Mouse (Mus musculus): ENCODE results near the gene Pcolce. TPM values are rescaled to one million over a fixed set of nuclear protein-coding genes. Genes with fewer than 3 reads are reported as not detected.

The Pcolce gene
- polyA plus RNA-seq, 1 experiment from 2014 or later, result 97.6 TPM

GRCm38 (mm10) chr5:137570691-137571586 is 42.6 kb downstream of the Pcolce start:
- no peak overlapping the region for H3K4me3 ChIP-seq (ENCODE audit: low read length)
- no peaks in the 10 kb centered on the region for H3K36me3 ChIP-seq (ENCODE audit: control insufficient read depth, insufficient read depth, low read length)
- 77% methylated on average over 17 of the region's 17 CpGs for WGBS
- H3K9ac ChIP-seq (ENCODE audit: low read depth, low read length), result no peak overlapping the region
- H3K27ac ChIP-seq (ENCODE audit: low read depth, low read length), result no peak overlapping the region
- ATAC-seq (ENCODE audit: low FRiP score, low TSS enrichment), result no peak
- H3K4me2 ChIP-seq (replicated peaks; ENCODE audit: low read depth, low read length), result no peak overlapping the region
- peaks cover 3% of the 10 kb centered on the region; the same call in 1 of the 2 replicates for H3K27me3 ChIP-seq (ENCODE audit: control insufficient read depth, insufficient read depth, low read length)
- peaks cover 2% of the 10 kb centered on the region; the same call in 1 of the 2 replicates for H3K9me3 ChIP-seq (ENCODE audit: control insufficient read depth, low read length)
- no peaks in the 10 kb centered on the region for H3K4me1 ChIP-seq (ENCODE audit: control insufficient read depth, insufficient read depth, low read length)

GRCm38 (mm10) chr5:137570181-137570580 is 43.4 kb downstream of the Pcolce start:
- H3K36me3 ChIP-seq (ENCODE audit: control insufficient read depth, insufficient read depth, low read length), result no peaks in the 10 kb centered on the region
- H3K4me1 ChIP-seq (ENCODE audit: control insufficient read depth, insufficient read depth, low read length), result no peaks in the 10 kb centered on the region
- H3K27ac ChIP-seq (ENCODE audit: low read depth, low read length), result no peak overlapping the region
- WGBS, result 49% methylated on average over 7 of the region's 7 CpGs
- H3K4me2 ChIP-seq (replicated peaks; ENCODE audit: low read depth, low read length), result no peak overlapping the region
- H3K27me3 ChIP-seq (ENCODE audit: control insufficient read depth, insufficient read depth, low read length), result peaks cover 3% of the 10 kb centered on the region; the same call in 1 of the 2 replicates
- H3K9ac ChIP-seq (ENCODE audit: low read depth, low read length), result no peak overlapping the region
- no peak overlapping the region for H3K4me3 ChIP-seq (ENCODE audit: low read length)
- peaks cover 2% of the 10 kb centered on the region; the same call in 1 of the 2 replicates for H3K9me3 ChIP-seq (ENCODE audit: control insufficient read depth, low read length)
- no peak for ATAC-seq (ENCODE audit: low FRiP score, low TSS enrichment)

GRCm38 (mm10) chr5:137569665-137570064 is 43.9 kb downstream of the Pcolce start, which contains the start of gene Tfr2:
Gene Tfr2 (plus strand): TSS chr5:137569840.
- Histone ChIP-seq H3K4me3 (ENCODE audit: low read length) (no peak within 1 kb of the TSS), H3K9ac (ENCODE audit: low read depth, low read length) (no peak within 1 kb of the TSS), H3K27me3 (ENCODE audit: control insufficient read depth, insufficient read depth, low read length) (peaks cover 3% of the 10 kb centered on the region; the same call in 1 of the 2 replicates), H3K27ac (ENCODE audit: low read depth, low read length) (no peak within 1 kb of the TSS), H3K9me3 (ENCODE audit: control insufficient read depth, low read length) (no peaks in the 10 kb centered on the region), H3K4me1 (ENCODE audit: control insufficient read depth, insufficient read depth, low read length) (no peaks in the 10 kb centered on the region), H3K36me3 (ENCODE audit: control insufficient read depth, insufficient read depth, low read length) (no peaks in the 10 kb centered on the region), H3K4me2 (replicated peaks; ENCODE audit: low read depth, low read length) (no peak within 1 kb of the TSS)
- WGBS, result 30% methylated on average over 9 of the region's 9 CpGs
- no peak for ATAC-seq (ENCODE audit: low FRiP score, low TSS enrichment)

GRCm38 (mm10) chr5:137569031-137569430 is 44.6 kb downstream of the Pcolce start:
- no peak overlapping the region for H3K27ac ChIP-seq (ENCODE audit: low read depth, low read length)
- H3K4me2 ChIP-seq (replicated peaks; ENCODE audit: low read depth, low read length), result no peak overlapping the region
- H3K27me3 ChIP-seq (ENCODE audit: control insufficient read depth, insufficient read depth, low read length), result no peaks in the 10 kb centered on the region; the same call in 1 of the 2 replicates
- no peak; the same call in 1 of the 2 replicates for ATAC-seq (ENCODE audit: low FRiP score, low TSS enrichment)
- no peaks in the 10 kb centered on the region for H3K36me3 ChIP-seq (ENCODE audit: control insufficient read depth, insufficient read depth, low read length)
- no peak overlapping the region for H3K9ac ChIP-seq (ENCODE audit: low read depth, low read length)
- no peaks in the 10 kb centered on the region for H3K9me3 ChIP-seq (ENCODE audit: control insufficient read depth, low read length)
- WGBS, result 68% methylated on average over 12 of the region's 12 CpGs
- H3K4me1 ChIP-seq (ENCODE audit: control insufficient read depth, insufficient read depth, low read length), result no peaks in the 10 kb centered on the region
- no peak overlapping the region for H3K4me3 ChIP-seq (ENCODE audit: low read length)

- no peaks in the 10 kb centered on the region for H3K36me3 ChIP-seq (ENCODE audit: control insufficient read depth, insufficient read depth, low read length)
- no peak overlapping the region for H3K4me2 ChIP-seq (replicated peaks; ENCODE audit: low read depth, low read length)
- no peak for ATAC-seq (ENCODE audit: low FRiP score, low TSS enrichment)
- H3K4me1 ChIP-seq (ENCODE audit: control insufficient read depth, insufficient read depth, low read length), result no peaks in the 10 kb centered on the region
- no peaks in the 10 kb centered on the region for H3K27me3 ChIP-seq (ENCODE audit: control insufficient read depth, insufficient read depth, low read length)
- H3K9ac ChIP-seq (ENCODE audit: low read depth, low read length), result no peak overlapping the region
- WGBS, result 79% methylated on average over 8 of the region's 8 CpGs
- no peak overlapping the region for H3K27ac ChIP-seq (ENCODE audit: low read depth, low read length)
- no peaks in the 10 kb centered on the region for H3K9me3 ChIP-seq (ENCODE audit: control insufficient read depth, low read length)
- no peak overlapping the region for H3K4me3 ChIP-seq (ENCODE audit: low read length)
Measured at GRCm38 (mm10) chr5:137568223-137568798, 45.3 kb downstream of the Pcolce start.

GRCm38 (mm10) chr5:137566416-137566815 is 47.2 kb downstream of the Pcolce start:
- no peak overlapping the region for H3K9ac ChIP-seq (ENCODE audit: low read depth, low read length)
- no peaks in the 10 kb centered on the region for H3K36me3 ChIP-seq (ENCODE audit: control insufficient read depth, insufficient read depth, low read length)
- H3K9me3 ChIP-seq (ENCODE audit: control insufficient read depth, low read length), result no peaks in the 10 kb centered on the region
- H3K4me1 ChIP-seq (ENCODE audit: control insufficient read depth, insufficient read depth, low read length), result no peaks in the 10 kb centered on the region
- no peaks in the 10 kb centered on the region for H3K27me3 ChIP-seq (ENCODE audit: control insufficient read depth, insufficient read depth, low read length)
- 96% methylated on average over 5 of the region's 5 CpGs for WGBS
- H3K27ac ChIP-seq (ENCODE audit: low read depth, low read length), result no peak overlapping the region
- no peak for ATAC-seq (ENCODE audit: low FRiP score, low TSS enrichment)
- no peak overlapping the region for H3K4me3 ChIP-seq (ENCODE audit: low read length)
- no peak overlapping the region for H3K4me2 ChIP-seq (replicated peaks; ENCODE audit: low read depth, low read length)

GRCm38 (mm10) chr5:137565744-137566143 is 47.8 kb downstream of the Pcolce start:
- WGBS, result 69% methylated on average over 6 of the region's 6 CpGs
- no peak for ATAC-seq (ENCODE audit: low FRiP score, low TSS enrichment)
- Histone ChIP-seq H3K4me1 (ENCODE audit: control insufficient read depth, insufficient read depth, low read length) (no peaks in the 10 kb centered on the region), H3K27me3 (ENCODE audit: control insufficient read depth, insufficient read depth, low read length) (no peaks in the 10 kb centered on the region), H3K4me3 (ENCODE audit: low read length) (no peak overlapping the region), H3K27ac (ENCODE audit: low read depth, low read length) (no peak overlapping the region), H3K36me3 (ENCODE audit: control insufficient read depth, insufficient read depth, low read length) (no peaks in the 10 kb centered on the region), H3K9ac (ENCODE audit: low read depth, low read length) (no peak overlapping the region), H3K9me3 (ENCODE audit: control insufficient read depth, low read length) (no peaks in the 10 kb centered on the region), H3K4me2 (replicated peaks; ENCODE audit: low read depth, low read length) (no peak overlapping the region)

GRCm38 (mm10) chr5:137562965-137563364 is 50.6 kb downstream of the Pcolce start:
- WGBS, result 70% methylated on average over 10 of the region's 10 CpGs
- H3K9ac ChIP-seq (ENCODE audit: low read depth, low read length), result no peak overlapping the region
- H3K27me3 ChIP-seq (ENCODE audit: control insufficient read depth, insufficient read depth, low read length), result no peaks in the 10 kb centered on the region
- no peak for ATAC-seq (ENCODE audit: low FRiP score, low TSS enrichment)
- H3K4me2 ChIP-seq (replicated peaks; ENCODE audit: low read depth, low read length), result no peak overlapping the region
- H3K27ac ChIP-seq (ENCODE audit: low read depth, low read length), result no peak overlapping the region
- no peaks in the 10 kb centered on the region for H3K36me3 ChIP-seq (ENCODE audit: control insufficient read depth, insufficient read depth, low read length)
- H3K9me3 ChIP-seq (ENCODE audit: control insufficient read depth, low read length), result no peaks in the 10 kb centered on the region
- no peaks in the 10 kb centered on the region for H3K4me1 ChIP-seq (ENCODE audit: control insufficient read depth, insufficient read depth, low read length)
- H3K4me3 ChIP-seq (ENCODE audit: low read length), result no peak overlapping the region

- Histone ChIP-seq H3K4me1 (ENCODE audit: control insufficient read depth, insufficient read depth, low read length) (no peaks in the 10 kb centered on the region), H3K9me3 (ENCODE audit: control insufficient read depth, low read length) (no peaks in the 10 kb centered on the region), H3K9ac (ENCODE audit: low read depth, low read length) (no peak overlapping the region), H3K27ac (ENCODE audit: low read depth, low read length) (no peak overlapping the region), H3K4me2 (replicated peaks; ENCODE audit: low read depth, low read length) (no peak overlapping the region), H3K27me3 (ENCODE audit: control insufficient read depth, insufficient read depth, low read length) (no peaks in the 10 kb centered on the region), H3K36me3 (ENCODE audit: control insufficient read depth, insufficient read depth, low read length) (no peaks in the 10 kb centered on the region), H3K4me3 (ENCODE audit: low read length) (no peak overlapping the region)
- 76% methylated on average over 6 of the region's 6 CpGs for WGBS
- ATAC-seq (ENCODE audit: low FRiP score, low TSS enrichment), result no peak
Measured at GRCm38 (mm10) chr5:137561556-137561955, 52.0 kb downstream of the Pcolce start.
